Mouse (Mus musculus) liver, adult 2 months (tissue): Measurements from ENCODE around the gene Sgk1.

Source experiments
- CTCF ChIP-seq: fragments of 200-500 bp; IDR thresholded peaks from 2 replicates; pipeline ENCODE4 v1.5.1; 2011; ENCODE audit warnings: low read depth, low read length, control low read depth
- POLR2A ChIP-seq: fragments of 200-500 bp; IDR thresholded peaks from 2 replicates; pipeline ENCODE4 v1.6.1; 2011; ENCODE audit warnings: low read length, control low read depth; ENCODE audit not compliant: insufficient read depth; ENCODE audit errors: extremely low read depth

GRCm38 (mm10) chr10:21934826-21935225 is 52.8 kb downstream of the Sgk1 start:
- TF ChIP-seq CTCF (no peak), POLR2A (no peak)
